Comparison of ENCODE assay signal across 9 mouse cellular contexts in genomic region chr10:79797326-79797725, GRCm38 (mm10). TPM values are rescaled to one million over a fixed set of nuclear protein-coding genes. Genes with fewer than 3 reads are reported as not detected.
DNase-seq lines count a peak whose midpoint lies in the region; ATAC-seq and TF ChIP-seq lines count a peak whose summit lies in the region.
"Had no signal": no experiment of that assay in that cellular context is flagged by ENCODE, and none has a peak within 500 bp of the region (broad histone marks: within the 10 kb centered on the region; RNA-seq: fewer than 3 reads in every experiment).

No protein-coding gene starts in this region.

- H3K36me3 ChIP-seq in MEL (ENCODE audit: control insufficient read depth in 1 of 2, insufficient read depth in 2 of 2, low read length in 2 of 2): peaks cover 0 to 19% of the 10 kb centered on the region in 2 experiments; a peak in 2 of 4 replicates
- no peaks in the 10 kb centered on the region for H3K36me3 ChIP-seq in limb, embryonic 11.5 days (ENCODE audit: control insufficient read depth, insufficient read depth, low read length)

- no peak for TF ChIP-seq EP300 in MEL (IDR thresholded peaks at IDR 0.05; ENCODE audit: low read depth in 1 of 2, low read length in 2 of 2)

- TF ChIP-seq POLR2A in MEL (IDR thresholded peaks at IDR 0.05; ENCODE audit: control insufficient read depth in 1 of 2, insufficient read depth in 1 of 2, low read depth in 1 of 2, low read length in 2 of 2, poor library complexity in 1 of 2): peak in 1 of 2 experiments; percentile 17; a peak in 1 of 4 replicates

- no peaks in the 10 kb centered on the region for H3K79me2 ChIP-seq in MEL (ENCODE audit: control insufficient read depth, insufficient read depth, low read length, poor library complexity)

- no peaks in the 10 kb centered on the region for H3K27me3 ChIP-seq in MEL (ENCODE audit: control insufficient read depth in 1 of 2, insufficient read depth in 2 of 2, low read length in 2 of 2)
- no peaks in the 10 kb centered on the region for H3K27me3 ChIP-seq in limb, embryonic 11.5 days (ENCODE audit: control insufficient read depth, insufficient read depth, low read length)

- intact Hi-C loops in left cerebral cortex, postnatal 14 days (cut with DNase I): no loop called here

- no peaks in the 10 kb centered on the region for H3K9me3 ChIP-seq in MEL (replicated peaks; ENCODE audit: insufficient read depth, low read length)
- no peaks in the 10 kb centered on the region for H3K9me3 ChIP-seq in limb, embryonic 11.5 days (ENCODE audit: control insufficient read depth, low read length)

- no peak overlapping the region for H3K4me2 ChIP-seq in limb, embryonic 11.5 days (ENCODE audit: low read depth, severe bottlenecking)

- peak; percentile 46 for DNase-seq in embryo, embryonic 11 days
- no peak for DNase-seq in embryo, embryonic 10 days (ENCODE audit: low spot score)
- peak; percentile 72 for DNase-seq in MEL (ENCODE audit: low read depth, low spot score)
- DNase-seq in heart, adult 9 months (ENCODE audit: low spot score in 2 of 2): peak; percentile 70 to 81
- peak; percentile 47 for DNase-seq in limb, embryonic 11.5 days (ENCODE audit: low spot score)
- no peak for DNase-seq in urinary bladder, postnatal 25 days (ENCODE audit: low spot score)
- DNase-seq in cerebellum, postnatal 4 days (ENCODE audit: low spot score in 2 of 2): no peak
- DNase-seq in left cerebral cortex, postnatal 14 days (ENCODE audit: low spot score in 2 of 2): no peak

- peak overlapping the region; percentile 22 to 39 for H3K4me3 ChIP-seq in MEL (ENCODE audit: control insufficient read depth in 1 of 2, insufficient read depth in 1 of 2, low read depth in 2 of 2, low read length in 2 of 2)
- no peak overlapping the region for H3K4me3 ChIP-seq in limb, embryonic 11.5 days (ENCODE audit: low read depth, low read length)
- H3K4me3 ChIP-seq: myocyte had no signal

- H3K4me1 ChIP-seq in MEL (ENCODE audit: control insufficient read depth in 1 of 2, insufficient read depth in 2 of 2, low read length in 2 of 2): peaks cover 10 to 32% of the 10 kb centered on the region in 2 experiments
- H3K4me1 ChIP-seq in limb, embryonic 11.5 days (ENCODE audit: control insufficient read depth, insufficient read depth, low read length): peaks cover 20% of the 10 kb centered on the region

- TF ChIP-seq RAD21 in MEL (IDR thresholded peaks at IDR 0.05; ENCODE audit: low read depth, low read length): no peak

- no peak for ATAC-seq in limb, embryonic 11.5 days (ENCODE audit: insufficient number of reproducible peaks, low FRiP score, low TSS enrichment, low read depth)

- H3K27ac ChIP-seq in MEL (ENCODE audit: control insufficient read depth, low read depth, low read length): peak overlapping the region; percentile 89; the same call in 1 of the 2 replicates
- H3K27ac ChIP-seq in limb, embryonic 11.5 days (replicated peaks; ENCODE audit: low read depth, low read length): no peak overlapping the region

- peak overlapping the region; percentile 8; the same call in 1 of the 2 replicates for H3K9ac ChIP-seq in MEL (ENCODE audit: control insufficient read depth, low read depth, low read length, poor library complexity, severe bottlenecking)
- no peak overlapping the region for H3K9ac ChIP-seq in limb, embryonic 11.5 days (ENCODE audit: low read length)

- 32% methylated on average over 15 of the region's 15 CpGs for WGBS in limb, embryonic 11.5 days

- TF ChIP-seq CTCF in MEL (IDR thresholded peaks at IDR 0.05 in 2 of 3, conservative IDR thresholded peaks at IDR 0.05 in 1 of 3; ENCODE audit: control insufficient read depth in 1 of 3, insufficient read depth in 1 of 3, low read depth in 2 of 3, low read length in 3 of 3, poor library complexity in 1 of 3, severe bottlenecking in 1 of 3): no peak

TF ChIP-seq in MEL, 35 proteins besides CTCF, POLR2A, EP300 and RAD21:
- TF ChIP-seq BHLHE40 (IDR thresholded peaks at IDR 0.05; ENCODE audit: borderline replicate concordance, low read depth, low read length): peak; percentile 64; the same call in 1 of the 2 replicates
- peak; percentile 21; the same call in 1 of the 2 replicates for TF ChIP-seq MXI1 (IDR thresholded peaks at IDR 0.05; ENCODE audit: low read depth, low read length)
- TF ChIP-seq E2F4 (IDR thresholded peaks at IDR 0.05; ENCODE audit: borderline replicate concordance, low read depth, low read length): no peak
- no peak for TF ChIP-seq ZNF384 (IDR thresholded peaks at IDR 0.05; ENCODE audit: low read depth, low read length)
- no peak for TF ChIP-seq MAFK (IDR thresholded peaks at IDR 0.05; ENCODE audit: borderline replicate concordance, low read depth, low read length)
- TF ChIP-seq ELF1 (IDR thresholded peaks at IDR 0.05; ENCODE audit: low read depth, low read length): no peak
- no peak for TF ChIP-seq RCOR1 (IDR thresholded peaks at IDR 0.05; ENCODE audit: low read depth, low read length)
- TF ChIP-seq MYB (IDR thresholded peaks at IDR 0.05; ENCODE audit: low read depth, low read length): no peak
- no peak for TF ChIP-seq MEF2A (IDR thresholded peaks at IDR 0.05; ENCODE audit: extremely low read depth, insufficient replicate concordance, low read depth, low read length, poor library complexity, severe bottlenecking)
- TF ChIP-seq NELFE (IDR thresholded peaks at IDR 0.05; ENCODE audit: low read depth, low read length): no peak
- TF ChIP-seq ETS1 (IDR thresholded peaks at IDR 0.05; ENCODE audit: low read depth, low read length): peak; percentile 85

RNA-seq across cellular contexts. Expression of gene Palm, which starts 4.0 kb away (rescaled TPM):
- 4.8 TPM in 2 replicates for total RNA-seq in MEL (2012; rRNA removed)
- polyA plus RNA-seq in MEL (2012; ENCODE audit: insufficient read depth in 1 of 2, insufficient read length in 2 of 2, low read depth in 1 of 2, low replicate concordance in 2 of 2, missing spikeins in 1 of 2): 10 to 100 TPM in 1 of 2 experiments, not detected in 1; 15.5 TPM
- 108 and 109 TPM in 2 replicates for polyA plus RNA-seq in limb, embryonic 11.5 days (2014; fragmentation: Nextera tagmentation; extraction: Ambion mirVana)
- total RNA-seq in left cerebral cortex, postnatal 14 days (2021): 100 to 1,000 TPM; 398 to 410 TPM

RNA-seq across cellular contexts. Expression of gene Prss57, which starts 6.6 kb away (rescaled TPM):
- total RNA-seq in MEL (2012; rRNA removed): 0.39 and 0.50 TPM in 2 replicates
- polyA plus RNA-seq in MEL (2012; ENCODE audit: insufficient read depth in 1 of 2, insufficient read length in 2 of 2, low read depth in 1 of 2, low replicate concordance in 2 of 2, missing spikeins in 1 of 2): under 1 TPM in 1 of 2 experiments, not detected in 1; 0.70 TPM
- polyA plus RNA-seq in limb, embryonic 11.5 days (2014; fragmentation: Nextera tagmentation; extraction: Ambion mirVana): not detected in 2 replicates
- 1 to 10 TPM in 1 of 2 experiments, under 1 TPM in 1; 0.17 to 1.1 TPM for total RNA-seq in left cerebral cortex, postnatal 14 days (2021)

RNA-seq across cellular contexts. Expression of gene Fstl3, which starts 20.3 kb away (rescaled TPM):
- 2.2 and 4.3 TPM in 2 replicates for total RNA-seq in MEL (2012; rRNA removed)
- 1 to 10 TPM in 1 of 2 experiments, not detected in 1; 7.1 TPM for polyA plus RNA-seq in MEL (2012; ENCODE audit: insufficient read depth in 1 of 2, insufficient read length in 2 of 2, low read depth in 1 of 2, low replicate concordance in 2 of 2, missing spikeins in 1 of 2)
- polyA plus RNA-seq in limb, embryonic 11.5 days (2014; fragmentation: Nextera tagmentation; extraction: Ambion mirVana): 1.8 and 1.9 TPM in 2 replicates
- total RNA-seq in left cerebral cortex, postnatal 14 days (2021): 1 to 10 TPM; 1.7 to 2.2 TPM

RNA-seq across cellular contexts. Expression of gene Misp, which starts 23.5 kb away (rescaled TPM):
- total RNA-seq in MEL (2012; rRNA removed): not detected in 2 replicates
- not detected for polyA plus RNA-seq in MEL (2012; ENCODE audit: insufficient read depth in 1 of 2, insufficient read length in 2 of 2, low read depth in 1 of 2, low replicate concordance in 2 of 2, missing spikeins in 1 of 2)
- polyA plus RNA-seq in limb, embryonic 11.5 days (2014; fragmentation: Nextera tagmentation; extraction: Ambion mirVana): 0.21 and 0.29 TPM in 2 replicates
- under 1 TPM; 0.59 to 0.72 TPM for total RNA-seq in left cerebral cortex, postnatal 14 days (2021)

RNA-seq across cellular contexts. Expression of gene Rnf126, which starts 30.6 kb away (rescaled TPM):
- 78.8 and 84.8 TPM in 2 replicates for total RNA-seq in MEL (2012; rRNA removed)
- 100 to 1,000 TPM; 174 to 184 TPM for polyA plus RNA-seq in MEL (2012; ENCODE audit: insufficient read depth in 1 of 2, insufficient read length in 2 of 2, low read depth in 1 of 2, low replicate concordance in 2 of 2, missing spikeins in 1 of 2)
- 112 and 118 TPM in 2 replicates for polyA plus RNA-seq in limb, embryonic 11.5 days (2014; fragmentation: Nextera tagmentation; extraction: Ambion mirVana)
- total RNA-seq in left cerebral cortex, postnatal 14 days (2021): 10 to 100 TPM; 95.4 to 97.1 TPM

Comparison
In these comparisons a context has a peak if more than half of its experiments do, and no peak if none do; other contexts are left out.
1. DNase-seq: peak in embryo, embryonic 11 days (single experiment), MEL (single experiment), heart, adult 9 months (2 of 2) and limb, embryonic 11.5 days (single experiment); none in embryo, embryonic 10 days (single experiment), urinary bladder, postnatal 25 days (single experiment), cerebellum, postnatal 4 days (0 of 2) and left cerebral cortex, postnatal 14 days (0 of 2).
2. RNA of gene Palm, which starts 4.0 kb away (total RNA-seq): 398 to 410 TPM in left cerebral cortex, postnatal 14 days; 4.8 TPM in MEL; every median in the first group is over 10 times any median in the second.